Mouse (Mus musculus): ENCODE results near the gene Wdr3. TPM values are rescaled to one million over a fixed set of nuclear protein-coding genes. Genes with fewer than 3 reads are reported as not detected.

Gene Wdr3
- polyA plus RNA-seq, 1 experiment: 26.8 TPM

- H3K4me3 ChIP-seq (ENCODE audit: insufficient read depth, low read length): peak overlapping the region; percentile 86
- H3K4me1 ChIP-seq (ENCODE audit: control insufficient read depth, insufficient read depth, low read length): peaks cover 3% of the 10 kb centered on the region
- TF ChIP-seq CTCF (IDR thresholded peaks at IDR 0.05; ENCODE audit: borderline replicate concordance, insufficient read depth, low read length): no peak
- TF ChIP-seq POLR2A (IDR thresholded peaks at IDR 0.05; ENCODE audit: low read depth, low read length): no peak
- no peak overlapping the region for H3K27ac ChIP-seq (ENCODE audit: insufficient read depth, low read length)
Observed at GRCm38 (mm10) chr3:100161665-100162314, 417 bp downstream of the Wdr3 start.

GRCm38 (mm10) chr3:100160682-100161445 is 1.3 kb downstream of the Wdr3 start:
- peak overlapping the region; percentile 86 for H3K4me3 ChIP-seq (ENCODE audit: insufficient read depth, low read length)
- peaks cover 3% of the 10 kb centered on the region for H3K4me1 ChIP-seq (ENCODE audit: control insufficient read depth, insufficient read depth, low read length)
- no peak for TF ChIP-seq CTCF (IDR thresholded peaks at IDR 0.05; ENCODE audit: borderline replicate concordance, insufficient read depth, low read length)
- no peak overlapping the region for H3K27ac ChIP-seq (ENCODE audit: insufficient read depth, low read length)

GRCm38 (mm10) chr3:100122445-100122844 is 39.8 kb downstream of the Wdr3 start:
- Histone ChIP-seq H3K27ac (ENCODE audit: insufficient read depth, low read length) (no peak overlapping the region), H3K4me1 (ENCODE audit: control insufficient read depth, insufficient read depth, low read length) (no peaks in the 10 kb centered on the region), H3K4me3 (ENCODE audit: insufficient read depth, low read length) (no peak overlapping the region)
- TF ChIP-seq CTCF (IDR thresholded peaks at IDR 0.05; ENCODE audit: borderline replicate concordance, insufficient read depth, low read length) (no peak), POLR2A (IDR thresholded peaks at IDR 0.05; ENCODE audit: low read depth, low read length) (no peak)

- Histone ChIP-seq H3K4me1 (ENCODE audit: control insufficient read depth, insufficient read depth, low read length) (no peaks in the 10 kb centered on the region), H3K27ac (ENCODE audit: insufficient read depth, low read length) (no peak overlapping the region), H3K4me3 (ENCODE audit: insufficient read depth, low read length) (no peak overlapping the region)
- no peak for TF ChIP-seq POLR2A (IDR thresholded peaks at IDR 0.05; ENCODE audit: low read depth, low read length)
- no peak for TF ChIP-seq CTCF (IDR thresholded peaks at IDR 0.05; ENCODE audit: borderline replicate concordance, insufficient read depth, low read length)
Observed at GRCm38 (mm10) chr3:100121961-100122360, 40.2 kb downstream of the Wdr3 start.

- TF ChIP-seq CTCF (IDR thresholded peaks at IDR 0.05; ENCODE audit: borderline replicate concordance, insufficient read depth, low read length) (no peak), POLR2A (IDR thresholded peaks at IDR 0.05; ENCODE audit: low read depth, low read length) (no peak)
- H3K27ac ChIP-seq (ENCODE audit: insufficient read depth, low read length): no peak overlapping the region
- H3K4me1 ChIP-seq (ENCODE audit: control insufficient read depth, insufficient read depth, low read length): no peaks in the 10 kb centered on the region
- H3K4me3 ChIP-seq (ENCODE audit: insufficient read depth, low read length): no peak overlapping the region
Observed at GRCm38 (mm10) chr3:100118681-100119080, 43.5 kb downstream of the Wdr3 start.

- TF ChIP-seq POLR2A (IDR thresholded peaks at IDR 0.05; ENCODE audit: low read depth, low read length) (no peak), CTCF (IDR thresholded peaks at IDR 0.05; ENCODE audit: borderline replicate concordance, insufficient read depth, low read length) (no peak)
- H3K27ac ChIP-seq (ENCODE audit: insufficient read depth, low read length): no peak overlapping the region
- no peak overlapping the region for H3K4me3 ChIP-seq (ENCODE audit: insufficient read depth, low read length)
- H3K4me1 ChIP-seq (ENCODE audit: control insufficient read depth, insufficient read depth, low read length): no peaks in the 10 kb centered on the region
Observed at GRCm38 (mm10) chr3:100106736-100107135, 55.5 kb downstream of the Wdr3 start.

- TF ChIP-seq CTCF (IDR thresholded peaks at IDR 0.05; ENCODE audit: borderline replicate concordance, insufficient read depth, low read length) (no peak), POLR2A (IDR thresholded peaks at IDR 0.05; ENCODE audit: low read depth, low read length) (no peak)
- Histone ChIP-seq H3K27ac (ENCODE audit: insufficient read depth, low read length) (no peak overlapping the region), H3K4me3 (ENCODE audit: insufficient read depth, low read length) (no peak overlapping the region), H3K4me1 (ENCODE audit: control insufficient read depth, insufficient read depth, low read length) (no peaks in the 10 kb centered on the region)
Observed at GRCm38 (mm10) chr3:100102386-100103092, 59.7 kb downstream of the Wdr3 start.

Other genes starting within 250 kb of the Wdr3 start
- gene Gdap2, start within 50 bp of the Wdr3 start, polyA plus RNA-seq (2011; ENCODE audit: insufficient read length, low read depth, missing spikeins): 19.6 and 21.0 TPM in 2 replicates